Mouse (Mus musculus) megakaryocyte, embryonic 14.5 days (primary cell): ENCODE measurements at regions not wholly inside any gene's neighbourhood (a gene's known extent, or its start where the extent isn't known, plus 50 kb on each side); places are given as distances from the start of the nearest gene placed in this dataset.

Source experiments
- FLI1 ChIP-seq: IDR thresholded peaks from 2 replicates; pipeline ENCODE4 v1.6.1; 2012; ENCODE audit warnings: low read length, inconsistent platforms, mixed read lengths
- GATA1 ChIP-seq: IDR thresholded peaks from 3 replicates; pipeline ENCODE4 v1.6.1; 2012; ENCODE audit warnings: mixed read lengths, low read length, inconsistent platforms, borderline replicate concordance

DNA sequence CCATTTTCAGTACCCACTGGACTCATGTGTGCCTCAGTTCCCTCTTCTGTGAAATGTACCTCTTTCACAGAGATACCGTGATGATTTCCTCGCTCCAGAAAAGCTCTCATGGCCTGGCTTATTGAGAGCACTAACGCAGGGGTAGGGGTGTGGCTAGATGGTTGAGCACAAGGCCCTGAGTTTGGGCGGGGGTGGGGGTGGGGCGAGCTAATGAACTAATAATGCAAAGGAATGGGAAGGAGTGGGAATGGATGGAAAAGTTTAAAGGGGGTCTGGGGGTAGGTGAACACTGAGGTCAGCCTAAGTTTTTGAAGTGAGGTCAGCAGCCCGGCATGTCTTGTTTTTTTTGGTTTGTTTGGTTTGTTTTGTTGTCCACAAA is 64.3 kb upstream of the Akt3 start:
- TF ChIP-seq GATA1: no peak
- TF ChIP-seq FLI1: no peak
